In the genomic region with DNA sequence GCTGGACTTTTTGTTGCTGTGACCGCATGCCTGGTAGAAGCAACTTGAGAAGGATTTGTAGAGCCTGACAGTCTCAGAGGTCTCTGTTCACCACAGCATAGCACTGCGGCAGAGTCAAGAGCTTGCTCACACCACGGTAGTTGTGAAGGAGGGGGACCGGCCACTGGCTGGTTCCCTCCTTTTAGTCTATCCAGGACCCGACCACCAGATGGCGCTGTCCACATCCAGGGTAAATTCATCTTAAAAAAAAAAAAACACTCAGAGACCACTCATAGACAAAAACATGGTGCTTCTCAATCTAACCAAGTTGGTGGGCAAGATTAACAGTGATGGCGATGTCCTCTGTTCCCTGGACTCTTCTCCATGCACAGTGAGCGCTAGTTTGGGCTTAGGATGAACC, we compare ENCODE assay signal across 7 mouse cellular contexts.
DNase-seq lines count a peak whose midpoint lies in the region.

No protein-coding gene starts in this region.

- peak; percentile 42 for DNase-seq in right cerebral cortex, postnatal 14 days
- no peak for DNase-seq in right cerebral cortex, postnatal 25 days
- peak; percentile 26 for DNase-seq in adipocyte (ENCODE audit: low spot score)
- peak; percentile 14 to 79 for DNase-seq in kidney, postnatal 36 days
- peak; percentile 43 for DNase-seq in thymus, postnatal 14 days
- no peak for DNase-seq in cerebellum, adult 18-20 months
- DNase-seq in retina, embryonic 14.5 days (ENCODE audit: low spot score), result no peak

Comparison
In these comparisons a context has a peak if more than half of its experiments do, and no peak if none do; other contexts are left out.
1. DNase-seq: peak in right cerebral cortex, postnatal 14 days (single experiment), adipocyte (single experiment), kidney, postnatal 36 days (2 of 2) and thymus, postnatal 14 days (single experiment); none in right cerebral cortex, postnatal 25 days (single experiment), cerebellum, adult 18-20 months (0 of 2) and retina, embryonic 14.5 days (single experiment).